ENCODE assay signal across 22 mouse cellular contexts in genomic region chr10:117884760-117885159, GRCm38 (mm10). TPM values are rescaled to one million over a fixed set of nuclear protein-coding genes. Genes with fewer than 3 reads are reported as not detected.
DNase-seq lines count a peak whose midpoint lies in the region; ATAC-seq and TF ChIP-seq lines count a peak whose summit lies in the region.
"Had no signal": no experiment of that assay in that cellular context is flagged by ENCODE, and none has a peak within 500 bp of the region (broad histone marks: within the 10 kb centered on the region; RNA-seq: fewer than 3 reads in every experiment).

No protein-coding gene starts in this region.

- H3K27ac ChIP-seq in liver, postnatal 0 days (ENCODE audit: low read depth) = no peak overlapping the region
- H3K27ac ChIP-seq: forebrain, embryonic 10.5 days; forebrain, embryonic 13.5 days; heart, embryonic 13.5 days; hindbrain, embryonic 14.5 days; hindbrain, postnatal 0 days had no signal

- no peak for TF ChIP-seq EP300 in liver, postnatal 0 days (IDR thresholded peaks at IDR 0.05; ENCODE audit: low read depth)

- peak; percentile 52 to 70 for DNase-seq in lung, adult 18-20 months
- DNase-seq in lung, adult 2 months = no peak
- DNase-seq in lung, postnatal 10 days = peak; percentile 53
- DNase-seq in lung, postnatal 36 days = peak; percentile 75
- no peak for DNase-seq in liver, postnatal 0 days
- DNase-seq in adrenal gland, adult 2 months = no peak
- DNase-seq: adrenal gland, postnatal 10 days; adrenal gland, postnatal 36 days; cerebellum, adult 18-20 months; cerebellum, adult 9-10 months; cerebellum, postnatal 14 days; gastrocnemius, postnatal 10 days; gastrocnemius, postnatal 36 days; heart, postnatal 14 days; heart, postnatal 4 days had no signal

- no peak for TF ChIP-seq CTCF in lung, adult 2 months (IDR thresholded peaks at IDR 0.05; ENCODE audit: insufficient read depth, low read length)
- TF ChIP-seq CTCF in liver, postnatal 0 days (IDR thresholded peaks at IDR 0.05; ENCODE audit: low read depth) = no peak

- H3K27me3 ChIP-seq in liver, postnatal 0 days (ENCODE audit: insufficient read depth, low read length) = no peaks in the 10 kb centered on the region
- H3K27me3 ChIP-seq: forebrain, embryonic 13.5 days; heart, embryonic 13.5 days had no signal

- no peak overlapping the region for H3K4me2 ChIP-seq in liver, postnatal 0 days (ENCODE audit: low read depth, low read length)
- H3K4me2 ChIP-seq: forebrain, embryonic 13.5 days; heart, embryonic 13.5 days; hindbrain, embryonic 14.5 days had no signal

- H3K9ac ChIP-seq in liver, postnatal 0 days (replicated peaks) = no peak overlapping the region
- H3K9ac ChIP-seq: forebrain, embryonic 13.5 days; heart, embryonic 13.5 days; hindbrain, embryonic 14.5 days had no signal

- no peak for TF ChIP-seq POLR2A in lung, adult 2 months (IDR thresholded peaks at IDR 0.05; ENCODE audit: borderline replicate concordance, extremely low read depth, low read depth, low read length)

- H3K36me3 ChIP-seq in liver, postnatal 0 days (replicated peaks; ENCODE audit: insufficient read depth, low read length) = no peaks in the 10 kb centered on the region
- H3K36me3 ChIP-seq: forebrain, embryonic 10.5 days; heart, embryonic 13.5 days had no signal

- no peaks in the 10 kb centered on the region for H3K9me3 ChIP-seq in liver, postnatal 0 days (ENCODE audit: low read length)
- H3K9me3 ChIP-seq: forebrain, embryonic 10.5 days; forebrain, embryonic 13.5 days; heart, embryonic 13.5 days had no signal

- H3K4me1 ChIP-seq in lung, adult 2 months (ENCODE audit: control insufficient read depth, insufficient read depth, low read length) = no peaks in the 10 kb centered on the region; the same call in 1 of the 2 replicates
- no peaks in the 10 kb centered on the region for H3K4me1 ChIP-seq in liver, postnatal 0 days (ENCODE audit: insufficient read depth)
- H3K4me1 ChIP-seq: forebrain, embryonic 13.5 days had no signal

- no peak for ATAC-seq in liver, postnatal 0 days
- ATAC-seq: activated CD4-positive, CD25-positive, alpha-beta regulatory T cell, adult 4 months; forebrain, embryonic 13.5 days; forebrain, embryonic 16.5 days; hindbrain, postnatal 0 days had no signal

- WGBS in lung, adult 2 months = 56% methylated on average over 5 of the region's 5 CpGs
- 74% methylated on average over 5 of the region's 5 CpGs for WGBS in liver, postnatal 0 days (ENCODE audit: insufficient replicate concordance)

- H3K4me3 ChIP-seq in lung, adult 2 months (replicated peaks; ENCODE audit: extremely low read depth, low read depth, low read length) = no peak overlapping the region
- no peak overlapping the region for H3K4me3 ChIP-seq in liver, postnatal 0 days (ENCODE audit: low read depth, low read length)
- H3K4me3 ChIP-seq: forebrain, embryonic 10.5 days; forebrain, embryonic 13.5 days; heart, embryonic 13.5 days had no signal

RNA-seq across cellular contexts. Expression of gene Rap1b, which starts 38.9 kb away (rescaled TPM):
- 57.1 and 71.7 TPM in 2 replicates for polyA plus RNA-seq in lung, adult 2 months (2012; rRNA removed)
- polyA plus RNA-seq in liver, postnatal 0 days (2015; fragmentation: Nextera tagmentation; extraction: Ambion mirVana) = 103 and 105 TPM in 2 replicates
- total RNA-seq in adrenal gland, adult 2 months (2021) = 100 to 1,000 TPM; 115 to 119 TPM
- 7.2 and 9.6 TPM in 2 replicates for polyA plus RNA-seq in adrenal gland, adult 2 months (2012; rRNA removed)

Comparison
In these comparisons a context has a peak if more than half of its experiments do, and no peak if none do; other contexts are left out.
1. DNase-seq: peak in lung, adult 18-20 months (2 of 2), lung, postnatal 10 days (single experiment) and lung, postnatal 36 days (single experiment); none in lung, adult 2 months (single experiment), liver, postnatal 0 days (single experiment) and adrenal gland, adult 2 months (single experiment).